Comparison of ENCODE assay signal across 10 mouse cellular contexts in genomic region chr1:179451211-179451610, GRCm38 (mm10).
DNase-seq lines count a peak whose midpoint lies in the region; ATAC-seq lines count a peak whose summit lies in the region.
"Had no signal": no experiment of that assay in that cellular context is flagged by ENCODE, and none has a peak within 500 bp of the region (broad histone marks: within the 10 kb centered on the region; RNA-seq: fewer than 3 reads in every experiment).

No protein-coding gene starts in this region.

- no peaks in the 10 kb centered on the region for H3K36me3 ChIP-seq in forebrain, embryonic 16.5 days (ENCODE audit: control insufficient read depth, insufficient read depth)
- H3K36me3 ChIP-seq: midbrain, embryonic 12.5 days; stomach, embryonic 15.5 days had no signal

- no peak overlapping the region for H3K4me3 ChIP-seq in forebrain, embryonic 16.5 days (replicated peaks; ENCODE audit: low read length)
- H3K4me3 ChIP-seq: midbrain, embryonic 12.5 days; stomach, embryonic 15.5 days had no signal

- H3K27ac ChIP-seq in forebrain, embryonic 16.5 days (ENCODE audit: low read length), result no peak overlapping the region
- H3K27ac ChIP-seq: midbrain, embryonic 12.5 days; stomach, embryonic 15.5 days had no signal

- peaks cover 8% of the 10 kb centered on the region for H3K4me1 ChIP-seq in forebrain, embryonic 16.5 days (replicated peaks; ENCODE audit: control insufficient read depth, insufficient read depth, low read length)

- peak; percentile 15 for DNase-seq in kidney, adult 9 months
- DNase-seq in kidney, adult 11 months, result no peak
- peak; percentile 62 for DNase-seq in testis, postnatal 10 days (ENCODE audit: low spot score)
- DNase-seq in testis, postnatal 14 days (ENCODE audit: low spot score), result no peak
- DNase-seq in c-Kit-positive CD71-positive TER-119-negative erythroid progenitor cells, embryonic 14.5 days (ENCODE audit: low read depth), result peak; percentile 15
- peak; percentile 70 for DNase-seq in thymus, postnatal 4 days
- DNase-seq: heart, adult 18-20 months had no signal

- no peak overlapping the region for H3K9ac ChIP-seq in forebrain, embryonic 16.5 days (replicated peaks; ENCODE audit: low read depth, low read length)
- H3K9ac ChIP-seq: midbrain, embryonic 12.5 days; stomach, embryonic 15.5 days had no signal

- 96% methylated on average over 2 of the region's 2 CpGs for WGBS in forebrain, embryonic 16.5 days

- no peak overlapping the region for H3K4me2 ChIP-seq in forebrain, embryonic 16.5 days (ENCODE audit: low read length)
- H3K4me2 ChIP-seq: midbrain, embryonic 12.5 days; stomach, embryonic 15.5 days had no signal

- no peaks in the 10 kb centered on the region for H3K9me3 ChIP-seq in forebrain, embryonic 16.5 days (ENCODE audit: control insufficient read depth, low read length)
- H3K9me3 ChIP-seq: midbrain, embryonic 12.5 days; stomach, embryonic 15.5 days had no signal

- no peak for ATAC-seq in forebrain, embryonic 16.5 days

- peaks cover 9% of the 10 kb centered on the region for H3K27me3 ChIP-seq in forebrain, embryonic 16.5 days (replicated peaks; ENCODE audit: control insufficient read depth, insufficient read depth, low read length)
- H3K27me3 ChIP-seq: stomach, embryonic 15.5 days had no signal

Comparison
In these comparisons a context has a peak if more than half of its experiments do, and no peak if none do; other contexts are left out.
1. DNase-seq: peak in kidney, adult 9 months (single experiment), testis, postnatal 10 days (single experiment), c-Kit-positive CD71-positive TER-119-negative erythroid progenitor cells, embryonic 14.5 days (single experiment) and thymus, postnatal 4 days (single experiment); none in kidney, adult 11 months (single experiment) and testis, postnatal 14 days (single experiment).